Mouse (Mus musculus): ENCODE measurements around the gene Dlat. TPM values are rescaled to one million over a fixed set of nuclear protein-coding genes. Genes with fewer than 3 reads are reported as not detected.

The Dlat gene
- polyA plus RNA-seq, 1 experiment from 2014 or later: 43.6 TPM

DNA sequence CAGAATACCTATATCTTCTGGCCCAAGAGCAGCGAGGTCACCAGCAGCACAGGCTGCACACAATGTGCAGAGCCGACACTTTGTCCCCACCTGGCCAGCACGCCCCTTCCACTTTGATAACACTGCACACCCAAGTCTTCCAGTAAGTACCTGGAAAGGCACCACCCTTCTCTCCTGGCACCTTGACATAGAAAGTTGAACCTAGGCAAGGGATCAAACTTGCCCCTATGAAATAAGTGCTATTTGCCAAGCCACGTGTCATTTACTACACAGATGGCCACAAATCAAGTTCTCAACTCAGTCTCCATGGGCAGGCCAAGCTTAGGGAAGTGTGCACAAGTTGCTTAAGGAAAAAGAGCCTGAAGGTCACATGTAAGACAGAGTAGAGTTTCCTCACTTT, 72.6 kb downstream of the Dlat start:
- Histone ChIP-seq H3K4me2 (ENCODE audit: low read depth, low read length) (no peak overlapping the region), H3K4me3 (ENCODE audit: low read length) (no peak overlapping the region), H3K9me3 (ENCODE audit: control insufficient read depth, low read length) (no peaks in the 10 kb centered on the region), H3K27me3 (ENCODE audit: control insufficient read depth, insufficient read depth, low read depth, low read length) (no peaks in the 10 kb centered on the region), H3K9ac (ENCODE audit: low read length) (no peak overlapping the region), H3K4me1 (replicated peaks; ENCODE audit: control insufficient read depth, insufficient read depth, low read length) (no peaks in the 10 kb centered on the region), H3K36me3 (ENCODE audit: control insufficient read depth, insufficient read depth, low read length) (no peaks in the 10 kb centered on the region), H3K27ac (ENCODE audit: low read length) (no peak overlapping the region)
- no peak for ATAC-seq (ENCODE audit: low read depth)
- WGBS: 41% methylated on average over 4 of the region's 4 CpGs

DNA sequence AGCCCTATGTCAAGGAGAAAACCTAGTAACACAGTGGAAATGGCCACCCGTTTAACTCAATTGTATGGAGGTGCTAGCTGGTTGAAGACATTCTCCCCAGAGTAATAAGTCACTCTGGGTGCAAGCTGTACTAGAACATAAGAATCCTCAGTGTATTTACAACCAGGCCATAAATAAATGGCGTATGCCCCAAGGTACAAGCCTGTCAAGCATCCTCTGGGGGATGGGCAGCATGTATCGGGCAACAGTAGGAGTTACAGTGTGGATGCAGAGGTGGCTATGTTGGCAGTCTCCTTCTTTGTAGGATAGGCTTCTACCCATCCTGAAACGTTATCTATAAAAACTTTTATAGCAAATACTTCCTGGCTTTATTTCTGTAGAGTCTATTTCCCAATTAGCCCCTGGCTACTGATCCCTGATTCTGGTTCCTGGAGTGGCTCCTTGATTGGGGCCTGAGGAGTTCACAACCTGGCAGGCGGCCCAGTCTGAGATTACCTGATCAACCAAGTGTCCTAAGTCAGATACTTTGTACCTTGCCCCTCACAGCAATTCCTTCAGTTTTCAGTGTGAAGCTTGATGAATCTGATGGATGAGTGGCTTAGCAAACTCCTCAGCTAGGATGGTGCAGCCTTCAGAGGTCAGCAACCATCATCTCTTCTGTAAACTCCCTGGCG, 74.3 kb downstream of the Dlat start:
- no peak overlapping the region for H3K9ac ChIP-seq (ENCODE audit: low read length)
- no peak overlapping the region for H3K27ac ChIP-seq (ENCODE audit: low read length)
- no peak for ATAC-seq (ENCODE audit: low read depth)
- H3K27me3 ChIP-seq (ENCODE audit: control insufficient read depth, insufficient read depth, low read depth, low read length): no peaks in the 10 kb centered on the region
- no peaks in the 10 kb centered on the region for H3K4me1 ChIP-seq (replicated peaks; ENCODE audit: control insufficient read depth, insufficient read depth, low read length)
- no peaks in the 10 kb centered on the region for H3K36me3 ChIP-seq (ENCODE audit: control insufficient read depth, insufficient read depth, low read length)
- 68% methylated on average over 6 of the region's 6 CpGs for WGBS
- H3K9me3 ChIP-seq (ENCODE audit: control insufficient read depth, low read length): no peaks in the 10 kb centered on the region
- no peak overlapping the region for H3K4me3 ChIP-seq (ENCODE audit: low read length)
- H3K4me2 ChIP-seq (ENCODE audit: low read depth, low read length): no peak overlapping the region

Other genes starting within 250 kb of the Dlat start
- 4.1 and 8.3 TPM in 2 replicates for gene Plet1, start 165.3 kb downstream of the Dlat start, polyA plus RNA-seq (2015; fragmentation: Nextera tagmentation; extraction: Ambion mirVana)
- gene Pts, start 131.1 kb downstream of the Dlat start, polyA plus RNA-seq (2015; fragmentation: Nextera tagmentation; extraction: Ambion mirVana): 74.6 and 74.7 TPM in 2 replicates
- gene Il18, start 105.0 kb downstream of the Dlat start, polyA plus RNA-seq (2015; fragmentation: Nextera tagmentation; extraction: Ambion mirVana): 5.0 and 6.5 TPM in 2 replicates
- 0.09 and 0.35 TPM in 2 replicates for gene Bco2, start 104.6 kb downstream of the Dlat start, polyA plus RNA-seq (2015; fragmentation: Nextera tagmentation; extraction: Ambion mirVana)
- not detected in 2 replicates for gene Tex12, start 98.5 kb downstream of the Dlat start, polyA plus RNA-seq (2015; fragmentation: Nextera tagmentation; extraction: Ambion mirVana)
- 298 and 304 TPM in 2 replicates for gene Sdhd, start 56.0 kb downstream of the Dlat start, polyA plus RNA-seq (2015; fragmentation: Nextera tagmentation; extraction: Ambion mirVana)
- gene Timm8b, start 55.9 kb downstream of the Dlat start, polyA plus RNA-seq (2015; fragmentation: Nextera tagmentation; extraction: Ambion mirVana): 193 and 194 TPM in 2 replicates
- gene Pih1d2, start 42.5 kb downstream of the Dlat start, polyA plus RNA-seq (2015; fragmentation: Nextera tagmentation; extraction: Ambion mirVana): 8.7 and 9.6 TPM in 2 replicates
- 21.0 and 22.0 TPM in 2 replicates for gene Nkapd1, start 42.3 kb downstream of the Dlat start, polyA plus RNA-seq (2015; fragmentation: Nextera tagmentation; extraction: Ambion mirVana)
- 6.9 and 8.1 TPM in 2 replicates for gene Dixdc1, start 79.7 kb upstream of the Dlat start, polyA plus RNA-seq (2015; fragmentation: Nextera tagmentation; extraction: Ambion mirVana)
- 14.9 and 18.5 TPM in 2 replicates for gene 2310030G06Rik, start 86.8 kb upstream of the Dlat start, polyA plus RNA-seq (2015; fragmentation: Nextera tagmentation; extraction: Ambion mirVana)
- 173 and 174 TPM in 2 replicates for gene Cryab, start 91.5 kb upstream of the Dlat start, polyA plus RNA-seq (2015; fragmentation: Nextera tagmentation; extraction: Ambion mirVana)
- gene Hspb2, start 92.6 kb upstream of the Dlat start, polyA plus RNA-seq (2015; fragmentation: Nextera tagmentation; extraction: Ambion mirVana): 21.1 and 26.2 TPM in 2 replicates
- gene Fdxacb1, start 108.5 kb upstream of the Dlat start, polyA plus RNA-seq (2015; fragmentation: Nextera tagmentation; extraction: Ambion mirVana): 13.8 and 15.0 TPM in 2 replicates
- gene Alg9, start 115.2 kb upstream of the Dlat start, polyA plus RNA-seq (2015; fragmentation: Nextera tagmentation; extraction: Ambion mirVana): 35.0 and 39.0 TPM in 2 replicates
- gene 1110032A03Rik, start 115.7 kb upstream of the Dlat start, polyA plus RNA-seq (2015; fragmentation: Nextera tagmentation; extraction: Ambion mirVana): 46.3 and 51.8 TPM in 2 replicates
- 58.9 and 60.3 TPM in 2 replicates for gene Ppp2r1b, start 185.5 kb upstream of the Dlat start, polyA plus RNA-seq (2015; fragmentation: Nextera tagmentation; extraction: Ambion mirVana)